Mouse (Mus musculus) spleen, adult 10 weeks (tissue): ENCODE measurements around the gene Ppp2ca. TPM values are rescaled to one million over a fixed set of nuclear protein-coding genes. Genes with fewer than 3 reads are reported as not detected.

Experiments
- polyA plus RNA-seq: library from polyadenylated mRNA; stranded (reverse); fragments of 350-450 nt; fragmentation: Illumina TruSeq; extraction: RNeasy Lipid Tissue Mini Kit (QIAGEN cat#74804); gene quantifications from one replicate; pipeline ENCODE4 v1.2.3, GENCODE M21; 2015; ENCODE audit warnings: low replicate concordance; ENCODE audit not compliant: insufficient read depth

Gene Ppp2ca
- 78.8 TPM for polyA plus RNA-seq

DNA sequence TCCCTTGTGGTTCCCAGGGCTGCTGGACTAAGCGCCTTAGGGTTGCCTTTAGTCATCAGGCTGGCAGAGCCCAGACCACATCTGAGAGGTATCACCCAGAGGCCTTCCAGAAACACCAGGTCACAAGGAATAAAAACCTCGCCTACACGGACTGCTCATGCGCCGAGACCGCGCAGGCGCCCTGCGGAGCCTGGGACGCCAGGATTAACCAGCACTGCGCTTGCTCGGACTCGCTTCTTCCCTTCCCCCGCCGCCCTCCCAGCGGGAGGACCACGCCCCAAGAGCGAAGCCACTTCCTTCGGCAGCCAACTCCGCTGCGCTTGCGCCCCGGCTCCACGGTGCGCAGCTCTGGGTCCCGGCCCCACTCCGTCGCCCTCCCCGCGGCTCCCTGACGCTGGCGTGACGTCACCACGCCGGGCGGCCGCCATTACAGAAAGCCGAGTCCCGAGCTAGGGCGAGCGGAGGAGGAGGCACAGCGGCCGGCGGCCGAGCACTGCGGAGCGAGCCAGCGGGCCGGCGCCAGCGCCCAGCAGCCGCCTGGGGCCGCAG is at the start of gene Ppp2ca:
Ppp2ca (plus strand) TSS at position 284 of the 549 bp plus-strand sequence.

GRCm38 (mm10) chr11:52145428-52145827 is 46.9 kb downstream of the Ppp2ca start, which contains the start of gene Olfr1373:
Gene Olfr1373, minus strand, starts transcription at chr11:52145528.

Other genes starting within 250 kb of the Ppp2ca start
- gene Jade2, start 241.0 kb upstream of the Ppp2ca start, polyA plus RNA-seq, result 21.3 TPM
- 63.6 TPM for gene Cdkn2aipnl, start 131.0 kb upstream of the Ppp2ca start, polyA plus RNA-seq
- 243 TPM for gene Ube2b, start 97.9 kb upstream of the Ppp2ca start, polyA plus RNA-seq
- 5.2 TPM for gene Cdkl3, start 94.5 kb upstream of the Ppp2ca start, polyA plus RNA-seq
- not detected for gene Olfr1373, start 46.8 kb downstream of the Ppp2ca start, polyA plus RNA-seq
- gene Olfr1371, start 115.3 kb downstream of the Ppp2ca start, polyA plus RNA-seq, result not detected
- 243 TPM for gene Skp1a, start 133.3 kb downstream of the Ppp2ca start, polyA plus RNA-seq
- gene Tcf7, start 184.3 kb downstream of the Ppp2ca start, polyA plus RNA-seq, result 158 TPM